Mouse (Mus musculus) CD4-positive helper T cell, adult 2 months (primary cell): ENCODE results near the gene Gprin1.
A peak's percentile ranks its signal among the peaks of the same experiment; 100 is the strongest.

Experiments used
- DNase-seq: peaks from one replicate; pipeline ENCODE4 v3.0.0-alpha.2; 2012; ENCODE audit warnings: low read depth, missing footprints, low spot score

Gprin1 gene

GRCm38 (mm10) chr13:54726131-54726530 lies 23.5 kb downstream of the Gprin1 start:
- DNase-seq: no peak

DNA sequence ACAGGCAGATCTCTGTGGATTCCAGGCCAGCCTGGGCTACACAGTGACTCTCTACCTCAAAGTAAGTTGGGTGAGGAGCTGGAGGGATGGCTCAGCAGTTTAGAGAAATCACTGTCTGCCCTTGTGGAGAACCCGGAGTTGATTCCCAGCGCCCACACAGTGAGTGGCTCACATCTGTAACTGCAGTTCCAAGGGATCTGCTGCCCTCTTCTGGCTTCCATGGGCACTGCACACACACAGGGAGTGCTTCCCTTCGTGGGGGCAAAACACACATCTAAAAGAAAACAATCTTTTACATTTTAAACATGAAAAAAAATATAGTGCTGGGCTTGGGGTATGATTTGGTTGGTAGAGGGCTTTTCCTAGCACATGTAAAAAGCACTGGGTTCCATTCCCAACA lies 26.5 kb downstream of the Gprin1 start:
- DNase-seq: no peak

DNA sequence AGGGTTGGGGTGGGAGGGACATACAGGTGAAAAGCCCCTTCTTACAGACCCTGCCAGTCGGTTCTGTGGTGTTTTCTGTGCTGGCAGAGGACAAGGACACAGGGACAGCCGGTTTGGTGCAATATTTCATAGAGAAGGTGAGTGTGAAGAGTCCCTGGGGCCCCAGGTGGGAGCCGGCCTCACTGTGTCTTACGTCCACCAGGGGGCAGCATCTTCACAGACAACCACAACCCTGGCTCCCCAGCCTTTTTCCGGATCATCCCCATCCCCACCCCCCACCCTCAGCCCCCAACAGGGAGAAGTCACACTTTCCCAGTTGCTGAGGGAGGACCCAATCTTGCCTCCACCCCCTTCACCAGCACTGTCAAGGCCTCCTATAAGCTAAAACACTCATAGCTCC lies 32.8 kb downstream of the Gprin1 start:
- peak; percentile 50 for DNase-seq

DNA sequence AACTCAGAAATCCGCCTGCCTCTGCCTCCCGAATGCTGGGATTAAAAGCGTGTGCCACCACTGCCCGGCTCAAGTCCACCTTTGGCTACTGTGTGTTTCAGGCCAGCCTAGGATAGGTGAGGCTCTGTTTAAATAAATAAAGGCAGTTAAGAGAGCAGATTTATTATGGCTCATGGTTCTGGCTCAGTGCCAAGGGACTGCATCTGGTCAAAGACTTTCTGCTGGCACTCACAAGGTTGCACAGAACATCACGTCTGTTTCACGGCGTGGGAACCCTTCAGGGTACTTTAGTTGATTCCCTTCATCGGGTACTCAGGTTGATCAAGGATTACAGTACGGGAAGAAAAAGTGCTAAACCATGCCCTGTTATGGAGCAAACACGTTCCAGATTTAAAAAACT lies 34.7 kb downstream of the Gprin1 start:
- no peak for DNase-seq

DNA sequence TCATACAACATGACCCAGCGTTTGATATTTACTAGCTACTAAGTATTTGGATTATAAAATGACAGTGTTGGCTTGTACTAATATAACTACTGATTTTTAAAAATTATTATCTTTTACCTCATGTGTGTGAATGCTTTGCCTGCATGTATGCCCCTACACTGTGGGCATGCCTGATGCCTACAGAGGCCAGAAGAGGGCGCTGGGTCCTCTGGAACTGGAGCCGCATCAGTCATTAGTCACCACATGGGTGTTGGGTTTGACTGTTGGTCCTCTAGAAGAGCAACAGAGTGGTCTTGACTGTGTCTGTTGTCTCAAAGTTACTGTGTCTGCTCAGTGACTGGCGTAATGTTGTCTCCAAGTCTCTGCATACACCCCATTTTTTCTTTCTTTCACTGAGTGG lies 35.3 kb downstream of the Gprin1 start:
- DNase-seq: no peak

GRCm38 (mm10) chr13:54710866-54711265 lies 38.8 kb downstream of the Gprin1 start:
- DNase-seq: no peak

DNA sequence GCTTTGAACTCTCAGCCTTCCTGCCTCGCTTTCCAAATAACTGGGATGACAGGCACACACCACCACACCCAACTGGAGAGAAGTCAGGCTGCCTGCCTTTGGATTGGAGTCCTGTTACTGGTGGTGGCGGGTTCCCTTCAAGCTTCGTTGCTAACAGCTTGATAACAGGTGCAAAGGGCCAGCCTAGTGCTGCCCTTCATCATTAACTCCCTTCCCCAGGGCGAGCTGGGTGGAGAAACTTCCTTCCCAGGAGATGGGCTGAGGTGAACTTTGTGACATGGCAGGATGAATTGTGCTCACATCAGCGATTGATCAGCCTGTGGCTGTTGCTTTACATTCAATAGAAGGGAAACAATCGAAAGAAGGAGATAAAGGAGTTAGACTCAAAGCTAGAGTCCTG lies 44.8 kb downstream of the Gprin1 start:
- no peak for DNase-seq

DNA sequence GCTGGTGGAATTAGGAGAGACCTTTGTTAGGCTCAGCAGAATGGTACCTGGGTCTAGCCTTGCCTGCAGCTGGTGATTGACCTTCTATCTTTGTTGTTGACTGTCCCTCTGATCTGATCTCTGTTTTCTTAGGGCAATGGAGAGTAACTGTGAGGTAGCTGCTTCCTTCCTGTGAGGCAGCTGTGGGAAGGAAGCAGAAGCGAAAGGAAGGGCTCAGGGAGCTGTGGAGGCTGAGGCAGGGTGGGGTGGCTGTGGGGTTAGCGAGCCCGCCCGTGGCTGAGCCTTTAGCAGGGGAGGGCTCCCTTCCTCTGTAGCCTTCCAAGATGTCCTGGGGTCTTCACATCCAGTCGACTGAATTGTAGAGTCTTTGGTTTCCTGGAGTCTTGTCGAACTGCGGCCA lies 47.2 kb downstream of the Gprin1 start:
- no peak for DNase-seq

GRCm38 (mm10) chr13:54701243-54701642 lies 48.4 kb downstream of the Gprin1 start, which contains the start of gene Cdhr2:
Gene Cdhr2, plus strand, starts transcription at chr13:54701461.
- no peak for DNase-seq

DNA sequence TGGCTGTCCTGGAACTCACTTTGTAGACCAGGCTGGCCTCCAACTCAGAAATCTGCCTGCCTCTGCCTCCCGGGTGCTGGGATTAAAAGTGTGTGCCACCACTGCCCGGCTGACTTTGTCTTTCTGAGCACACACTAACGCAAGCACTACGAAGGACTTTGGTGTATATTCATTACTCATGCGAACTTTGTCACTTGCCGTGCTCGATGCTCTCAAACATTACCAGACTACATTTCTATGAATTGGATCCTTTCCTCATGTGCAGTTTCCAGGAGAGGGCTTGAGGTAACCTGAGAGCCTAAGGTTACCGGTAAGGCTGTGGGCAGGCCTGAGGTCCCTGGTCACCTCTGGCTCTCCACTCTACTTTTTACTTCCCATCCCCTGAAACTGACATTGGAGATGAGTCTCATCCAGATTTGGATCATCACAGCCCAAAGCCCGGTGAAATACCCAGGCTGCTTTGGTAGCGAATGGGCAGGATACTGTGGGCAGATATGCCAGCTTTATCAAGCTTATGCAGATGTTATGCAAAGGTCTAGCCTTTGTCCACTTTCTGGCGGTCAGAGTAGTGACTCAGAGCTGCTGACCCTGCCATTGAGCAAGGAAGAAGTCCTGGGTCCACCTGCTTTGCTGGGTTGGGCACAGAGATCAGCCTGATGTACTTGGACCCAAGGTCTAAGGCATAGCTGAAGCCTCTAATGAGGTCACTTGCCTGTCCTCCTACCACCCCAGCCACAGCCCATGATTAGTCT lies 54.0 kb downstream of the Gprin1 start:
- no peak for DNase-seq

DNA sequence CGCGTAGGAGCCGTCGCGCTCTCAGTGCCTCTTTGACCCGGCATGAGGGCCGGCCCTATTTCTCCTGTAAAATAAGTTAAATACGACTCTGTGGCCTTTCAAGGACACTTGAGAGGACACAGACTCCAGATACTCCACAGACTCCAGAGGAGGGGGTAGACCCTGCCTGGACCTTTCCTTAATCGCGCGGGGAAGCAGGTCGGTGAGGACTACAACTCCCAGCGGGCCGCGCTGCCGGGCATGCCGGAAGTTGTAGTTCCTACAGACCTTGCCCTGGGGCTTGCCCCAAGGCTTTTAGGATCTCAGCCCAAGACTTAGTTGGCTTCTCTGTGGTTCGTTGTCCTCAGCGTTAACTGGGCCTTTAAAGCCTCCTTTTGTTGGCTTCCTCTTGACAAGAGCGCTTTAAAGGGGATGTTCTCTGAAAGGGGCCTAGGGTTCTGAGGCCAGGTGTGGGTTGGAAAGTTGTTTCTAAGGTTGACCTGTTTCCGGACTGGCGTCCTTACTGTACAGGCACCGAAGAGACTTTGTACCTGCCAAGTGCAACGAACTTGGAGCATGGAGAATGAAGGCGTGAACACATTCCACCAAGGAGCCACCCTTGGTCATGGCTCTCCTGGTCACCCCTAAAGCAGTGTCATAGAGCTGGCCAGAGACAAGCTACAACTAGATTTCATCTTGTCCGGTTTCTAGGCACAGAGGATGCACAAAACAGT lies 55.2 kb downstream of the Gprin1 start:
- no peak for DNase-seq

- DNase-seq: peak; percentile 100
These were observed 55.9 kb downstream of the Gprin1 start, which contains the start of gene Rnf44 for GRCm38 (mm10) chr13:54693558-54694347. Gene Rnf44, minus strand, starts transcription at chr13:54693907.

- DNase-seq: peak; percentile 61
These were observed 56.7 kb downstream of the Gprin1 start for GRCm38 (mm10) chr13:54692711-54693557.

- DNase-seq: peak; percentile 43
These were observed 57.9 kb downstream of the Gprin1 start for GRCm38 (mm10) chr13:54691737-54692136.

DNA sequence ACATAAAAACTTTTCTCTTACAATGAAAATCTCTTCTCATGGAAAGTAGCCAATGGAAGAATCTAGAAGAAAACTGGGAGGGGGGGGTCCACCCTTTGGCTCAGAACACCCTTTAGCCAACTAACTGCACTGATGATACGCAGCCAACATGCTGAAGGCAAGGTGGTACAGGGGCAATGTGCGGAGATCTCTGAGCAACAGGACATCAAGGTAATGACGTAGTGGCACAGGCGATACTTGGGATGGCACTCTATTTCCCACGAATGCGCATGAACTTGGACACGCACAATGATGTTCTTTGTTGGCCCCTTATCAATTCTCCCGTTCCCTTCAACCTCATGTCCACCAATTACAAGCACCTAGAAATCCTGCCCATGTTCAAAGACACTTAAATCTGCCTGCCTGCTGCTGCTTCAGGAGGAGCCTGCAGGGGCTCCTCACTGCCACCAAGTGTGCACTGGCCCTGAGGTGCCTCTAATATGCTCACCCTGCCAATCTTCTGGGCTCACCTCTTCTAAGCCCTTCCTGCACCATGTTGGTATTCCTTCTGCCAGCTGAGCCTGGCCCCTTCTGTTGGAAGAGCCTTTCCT lies 59.4 kb downstream of the Gprin1 start:
- DNase-seq: no peak

GRCm38 (mm10) chr13:54687575-54688424 lies 61.9 kb downstream of the Gprin1 start:
- peak; percentile 98 for DNase-seq

- peak; percentile 93 for DNase-seq
These were observed 62.6 kb downstream of the Gprin1 start for GRCm38 (mm10) chr13:54687096-54687495.
